Mouse (Mus musculus): ENCODE data around the gene Slc9a3r1.

- TF ChIP-seq MAFK (IDR thresholded peaks at IDR 0.05; ENCODE audit: insufficient read depth, low read depth, low read length) (no peak), ZC3H11A (IDR thresholded peaks at IDR 0.05; ENCODE audit: borderline replicate concordance, low read depth, low read length) (no peak), ZNF384 (IDR thresholded peaks at IDR 0.05; ENCODE audit: low read depth, low read length) (no peak), CHD2 (IDR thresholded peaks at IDR 0.05; ENCODE audit: low read depth, low read length) (no peak)
Measured at GRCm38 (mm10) chr11:115161578-115162204, 1.4 kb upstream of the Slc9a3r1 start.
